Mouse (Mus musculus) heart, postnatal 0 days (tissue): ENCODE measurements at regions not wholly inside any gene's neighbourhood (a gene's known extent, or its start where the extent isn't known, plus 50 kb on each side); places are given as distances from the start of the nearest gene placed in this dataset.

Experiments
- ATAC-seq: fragments of 200-750 bp; cut with Nextera tagmentation; 2 replicates; pipeline ENCODE4 v1.8.0; 2017; ENCODE audit warnings: low read depth, moderate number of reproducible peaks, moderate library complexity; ENCODE audit not compliant: insufficient read depth
- DNase-seq: peaks from one replicate; pipeline ENCODE4 v3.0.0-alpha.2; 2016; ENCODE audit warnings: low spot score
- H3K27ac ChIP-seq: fragments of 300-500 bp; sonication (generic); 2 replicates; pipeline ENCODE4 v1.5.1; 2014; ENCODE audit warnings: low read depth, mild to moderate bottlenecking
- H3K27me3 ChIP-seq: fragments of 300-500 bp; sonication (generic); 2 replicates; pipeline ENCODE4 v1.6.1; 2014; ENCODE audit warnings: low read length, mixed read lengths; ENCODE audit not compliant: control insufficient read depth, insufficient read depth
- H3K36me3 ChIP-seq: fragments of 300-500 bp; sonication (generic); replicated peaks from 2 replicates; pipeline ENCODE4 v1.6.1; 2014; ENCODE audit warnings: low read length, mixed read lengths; ENCODE audit not compliant: control insufficient read depth, insufficient read depth
- H3K4me1 ChIP-seq: fragments of 300-500 bp; sonication (generic); 2 replicates; pipeline ENCODE4 v1.6.1; 2014; ENCODE audit warnings: antibody characterized with exemption; ENCODE audit not compliant: control insufficient read depth, insufficient read depth
- H3K4me2 ChIP-seq: fragments of 300-500 bp; sonication (generic); 2 replicates; pipeline ENCODE4 v1.6.1; 2014; ENCODE audit warnings: low read depth, mild to moderate bottlenecking, low read length, moderate library complexity
- H3K4me3 ChIP-seq: fragments of 300-500 bp; sonication (generic); 2 replicates; pipeline ENCODE4 v1.5.1; 2014; ENCODE audit warnings: low read depth, low read length
- H3K9ac ChIP-seq: fragments of 300-500 bp; sonication (generic); replicated peaks from 2 replicates; pipeline ENCODE4 v1.6.1; 2014; ENCODE audit warnings: low read depth, low read length, mixed read lengths
- H3K9me3 ChIP-seq: fragments of 300-500 bp; sonication (generic); replicated peaks from 2 replicates; pipeline ENCODE4 v1.6.1; 2016; ENCODE audit warnings: low read length; ENCODE audit not compliant: control insufficient read depth
- CTCF ChIP-seq: IDR thresholded peaks from 2 replicates; pipeline ENCODE4 v1.5.1; 2016; ENCODE audit warnings: antibody characterized with exemption, control low read depth, low read depth
- EP300 ChIP-seq: IDR thresholded peaks from 2 replicates; pipeline ENCODE4 v1.6.1; 2016; ENCODE audit warnings: antibody characterized with exemption, low read depth
- WGBS: fragments of 180-500 bp; shearing (Covaris S2); extraction: QIAGEN DNeasy Blood & Tissue Kit; methylation state at CpG from one replicate; pipeline ENCODE4 v1.1.7; 2014; 5-methylcytosine and 5-hydroxymethylcytosine counted together

GRCm38 (mm10) chr17:4445606-4446005 lies 548.5 kb upstream of the Arid1b start:
- DNase-seq (no peak), ATAC-seq (no peak)
- Histone ChIP-seq H3K9ac (no peak overlapping the region), H3K36me3 (no peaks in the 10 kb centered on the region), H3K4me3 (no peak overlapping the region), H3K27ac (no peak overlapping the region), H3K4me2 (no peak overlapping the region), H3K9me3 (no peaks in the 10 kb centered on the region), H3K4me1 (no peaks in the 10 kb centered on the region), H3K27me3 (no peaks in the 10 kb centered on the region)
- TF ChIP-seq EP300, result no peak
- TF ChIP-seq CTCF, result no peak
- WGBS, result 92% methylated on average over 1 of the region's 1 CpGs

GRCm38 (mm10) chr17:4457491-4457890 lies 536.6 kb upstream of the Arid1b start:
- Histone ChIP-seq H3K4me1 (no peaks in the 10 kb centered on the region), H3K9me3 (no peaks in the 10 kb centered on the region), H3K27me3 (no peaks in the 10 kb centered on the region), H3K27ac (no peak overlapping the region), H3K4me2 (no peak overlapping the region), H3K36me3 (no peaks in the 10 kb centered on the region), H3K9ac (no peak overlapping the region), H3K4me3 (no peak overlapping the region)
- TF ChIP-seq EP300 (no peak), CTCF (no peak)
- ATAC-seq (no peak), DNase-seq (no peak)
- 59% methylated on average over 1 of the region's 1 CpGs for WGBS

- WGBS, result 65% methylated on average over 2 of the region's 2 CpGs
- no peak for DNase-seq
- Histone ChIP-seq H3K9me3 (no peaks in the 10 kb centered on the region), H3K36me3 (no peaks in the 10 kb centered on the region), H3K27me3 (no peaks in the 10 kb centered on the region), H3K4me3 (no peak overlapping the region), H3K9ac (no peak overlapping the region), H3K4me2 (no peak overlapping the region), H3K27ac (no peak overlapping the region), H3K4me1 (no peaks in the 10 kb centered on the region)
- no peak for ATAC-seq
- TF ChIP-seq EP300 (no peak), CTCF (no peak)
Observed at GRCm38 (mm10) chr17:4461541-4461940, 532.6 kb upstream of the Arid1b start.

GRCm38 (mm10) chr17:4464286-4464880 lies 529.7 kb upstream of the Arid1b start:
- H3K9me3 ChIP-seq, result no peaks in the 10 kb centered on the region
- no peak overlapping the region for H3K4me2 ChIP-seq
- no peak overlapping the region for H3K9ac ChIP-seq
- ATAC-seq, result no peak
- H3K36me3 ChIP-seq, result no peaks in the 10 kb centered on the region
- H3K27ac ChIP-seq, result no peak overlapping the region
- DNase-seq, result no peak
- no peaks in the 10 kb centered on the region for H3K27me3 ChIP-seq
- H3K4me3 ChIP-seq, result no peak overlapping the region
- TF ChIP-seq EP300, result no peak
- TF ChIP-seq CTCF, result no peak
- 62% methylated on average over 2 of the region's 2 CpGs for WGBS
- H3K4me1 ChIP-seq, result no peaks in the 10 kb centered on the region

- H3K27ac ChIP-seq, result no peak overlapping the region
- no peak overlapping the region for H3K4me2 ChIP-seq
- TF ChIP-seq EP300 (no peak), CTCF (no peak)
- no peaks in the 10 kb centered on the region for H3K27me3 ChIP-seq
- DNase-seq (no peak), ATAC-seq (no peak)
- H3K9me3 ChIP-seq, result no peaks in the 10 kb centered on the region
- H3K36me3 ChIP-seq, result no peaks in the 10 kb centered on the region
- 80% methylated on average over 6 of the region's 6 CpGs for WGBS
- H3K4me3 ChIP-seq, result no peak overlapping the region
- H3K4me1 ChIP-seq, result no peaks in the 10 kb centered on the region
- no peak overlapping the region for H3K9ac ChIP-seq
Observed at GRCm38 (mm10) chr17:4465741-4466140, 528.4 kb upstream of the Arid1b start.

- Histone ChIP-seq H3K4me3 (no peak overlapping the region), H3K4me1 (0 out of 2 replicates have a peak, but pooled peaks cover 7% of the 10 kb centered on the region), H3K9me3 (no peaks in the 10 kb centered on the region), H3K27ac (no peak overlapping the region), H3K27me3 (no peaks in the 10 kb centered on the region), H3K4me2 (no peak overlapping the region), H3K36me3 (no peaks in the 10 kb centered on the region), H3K9ac (no peak overlapping the region)
- 67% methylated on average over 5 of the region's 5 CpGs for WGBS
- DNase-seq (no peak), ATAC-seq (no peak)
- no peak for TF ChIP-seq EP300
- TF ChIP-seq CTCF, result no peak
Observed at GRCm38 (mm10) chr17:4472412-4472811, 521.7 kb upstream of the Arid1b start.
